Mouse (Mus musculus): ENCODE measurements around the gene Wdr38. TPM values are rescaled to one million over a fixed set of nuclear protein-coding genes. Genes with fewer than 3 reads are reported as not detected.

The Wdr38 gene
- polyA plus RNA-seq, 1 experiment from 2014 or later, result 1.3 TPM

- WGBS (ENCODE audit: insufficient replicate concordance), result 61% methylated on average over 8 of the region's 8 CpGs
- Histone ChIP-seq H3K9me3 (replicated peaks; ENCODE audit: control insufficient read depth, low read length) (no peaks in the 10 kb centered on the region), H3K27me3 (ENCODE audit: control insufficient read depth, insufficient read depth, low read length) (no peaks in the 10 kb centered on the region), H3K27ac (ENCODE audit: low read depth, low read length) (no peak overlapping the region), H3K4me2 (peak overlapping the region; percentile 97), H3K36me3 (ENCODE audit: control insufficient read depth, insufficient read depth, low read length) (peaks cover 24% of the 10 kb centered on the region), H3K4me1 (ENCODE audit: control insufficient read depth, insufficient read depth, low read length) (peaks cover 29% of the 10 kb centered on the region), H3K9ac (ENCODE audit: low read depth, low read length) (peak overlapping the region; percentile 93; the same call in 1 of the 2 replicates), H3K4me3 (ENCODE audit: low read depth, low read length) (peak overlapping the region; percentile 84)
- no peak for ATAC-seq (replicated peaks; ENCODE audit: insufficient number of reproducible peaks, low FRiP score, low TSS enrichment)
Observed at GRCm38 (mm10) chr2:39003106-39003505, 5.8 kb downstream of the Wdr38 start.

DNA sequence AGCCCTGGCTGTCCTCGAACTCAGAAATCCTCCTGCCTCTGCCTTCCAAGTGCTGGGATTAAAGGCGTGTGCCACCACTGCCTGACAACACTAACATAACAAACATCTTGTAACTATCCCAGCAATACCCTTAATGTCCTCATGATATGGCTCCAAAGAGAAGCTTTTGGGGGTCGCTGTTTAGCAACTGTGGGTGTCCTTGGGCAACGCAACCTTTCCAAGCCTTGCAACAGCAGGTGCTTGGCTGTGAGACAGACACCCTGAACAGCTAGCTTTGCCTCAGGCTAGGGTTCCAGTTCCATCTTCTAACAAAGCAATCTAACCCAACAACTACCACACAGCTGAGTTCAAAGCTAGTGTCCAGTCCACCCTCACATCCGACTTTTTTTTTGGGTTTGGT is 6.2 kb downstream of the Wdr38 start:
- Histone ChIP-seq H3K9ac (ENCODE audit: low read depth, low read length) (peak overlapping the region; percentile 93), H3K27ac (ENCODE audit: low read depth, low read length) (no peak overlapping the region), H3K4me2 (peak overlapping the region; percentile 97), H3K9me3 (replicated peaks; ENCODE audit: control insufficient read depth, low read length) (no peaks in the 10 kb centered on the region), H3K4me1 (ENCODE audit: control insufficient read depth, insufficient read depth, low read length) (peaks cover 26% of the 10 kb centered on the region), H3K4me3 (ENCODE audit: low read depth, low read length) (peak overlapping the region; percentile 84), H3K36me3 (ENCODE audit: control insufficient read depth, insufficient read depth, low read length) (peaks cover 24% of the 10 kb centered on the region), H3K27me3 (ENCODE audit: control insufficient read depth, insufficient read depth, low read length) (no peaks in the 10 kb centered on the region)
- ATAC-seq (replicated peaks; ENCODE audit: insufficient number of reproducible peaks, low FRiP score, low TSS enrichment), result no peak
- 65% methylated on average over 5 of the region's 5 CpGs for WGBS (ENCODE audit: insufficient replicate concordance)

DNA sequence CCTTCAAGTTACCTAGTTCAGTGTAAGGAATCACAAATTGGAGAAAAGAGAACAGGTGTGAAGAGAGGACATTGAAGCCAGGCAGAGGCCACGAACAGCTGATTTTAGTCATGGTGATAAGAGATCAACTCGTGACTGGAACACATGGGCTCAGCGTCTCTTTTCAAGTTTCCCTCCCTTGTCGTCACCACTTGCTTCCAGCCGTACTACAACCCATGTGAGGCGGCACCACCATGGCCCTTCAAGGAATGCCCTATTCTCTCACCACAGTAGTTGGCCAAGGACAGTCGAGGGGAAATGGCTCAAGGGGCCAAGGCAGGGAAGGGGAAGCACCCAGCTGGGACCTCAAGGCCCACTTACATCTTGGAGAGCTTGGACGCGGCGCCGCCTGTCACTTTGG is 7.1 kb downstream of the Wdr38 start:
- H3K4me1 ChIP-seq (ENCODE audit: control insufficient read depth, insufficient read depth, low read length), result peaks cover 31% of the 10 kb centered on the region
- H3K4me3 ChIP-seq (ENCODE audit: low read depth, low read length), result peak overlapping the region; percentile 84
- H3K9ac ChIP-seq (ENCODE audit: low read depth, low read length), result peak overlapping the region; percentile 93
- peak overlapping the region; percentile 89 for H3K27ac ChIP-seq (ENCODE audit: low read depth, low read length)
- no peaks in the 10 kb centered on the region for H3K9me3 ChIP-seq (replicated peaks; ENCODE audit: control insufficient read depth, low read length)
- WGBS (ENCODE audit: insufficient replicate concordance), result under 1% methylated on average over 11 of the region's 11 CpGs
- no peaks in the 10 kb centered on the region for H3K27me3 ChIP-seq (ENCODE audit: control insufficient read depth, insufficient read depth, low read length)
- peak overlapping the region; percentile 97 for H3K4me2 ChIP-seq
- H3K36me3 ChIP-seq (ENCODE audit: control insufficient read depth, insufficient read depth, low read length), result peaks cover 24% of the 10 kb centered on the region
- ATAC-seq (replicated peaks; ENCODE audit: insufficient number of reproducible peaks, low FRiP score, low TSS enrichment), result no peak

- H3K27me3 ChIP-seq (ENCODE audit: control insufficient read depth, insufficient read depth, low read length), result no peaks in the 10 kb centered on the region
- H3K9me3 ChIP-seq (replicated peaks; ENCODE audit: control insufficient read depth, low read length), result no peaks in the 10 kb centered on the region
- peak; percentile 80 for ATAC-seq (replicated peaks; ENCODE audit: insufficient number of reproducible peaks, low FRiP score, low TSS enrichment)
- H3K4me1 ChIP-seq (ENCODE audit: control insufficient read depth, insufficient read depth, low read length), result peaks cover 34% of the 10 kb centered on the region
- H3K4me3 ChIP-seq (ENCODE audit: low read depth, low read length), result peak within 1 kb of the TSS; percentile 84
- WGBS (ENCODE audit: insufficient replicate concordance), result under 1% methylated on average over 58 of the region's 58 CpGs
- H3K36me3 ChIP-seq (ENCODE audit: control insufficient read depth, insufficient read depth, low read length), result peaks cover 24% of the 10 kb centered on the region
- H3K27ac ChIP-seq (ENCODE audit: low read depth, low read length), result peak within 1 kb of the TSS; percentile 89
- H3K9ac ChIP-seq (ENCODE audit: low read depth, low read length), result peak within 1 kb of the TSS; percentile 93
- peak within 1 kb of the TSS; percentile 97 for H3K4me2 ChIP-seq
Observed at GRCm38 (mm10) chr2:39004880-39005435, 7.7 kb downstream of the Wdr38 start, which contains the start of gene Arpc5l. Arpc5l (plus strand) TSS chr2:39005348.

GRCm38 (mm10) chr2:39005574-39006079 is 8.4 kb downstream of the Wdr38 start, which contains the start of gene Rpl35:
Rpl35 (minus strand) TSS chr2:39005624.
- no peaks in the 10 kb centered on the region for H3K9me3 ChIP-seq (replicated peaks; ENCODE audit: control insufficient read depth, low read length)
- H3K27me3 ChIP-seq (ENCODE audit: control insufficient read depth, insufficient read depth, low read length), result no peaks in the 10 kb centered on the region
- H3K36me3 ChIP-seq (ENCODE audit: control insufficient read depth, insufficient read depth, low read length), result peaks cover 22% of the 10 kb centered on the region
- H3K9ac ChIP-seq (ENCODE audit: low read depth, low read length), result peak within 1 kb of the TSS; percentile 93
- peaks cover 34% of the 10 kb centered on the region for H3K4me1 ChIP-seq (ENCODE audit: control insufficient read depth, insufficient read depth, low read length)
- peak within 1 kb of the TSS; percentile 97 for H3K4me2 ChIP-seq
- H3K4me3 ChIP-seq (ENCODE audit: low read depth, low read length), result peak within 1 kb of the TSS; percentile 84
- no peak for ATAC-seq (replicated peaks; ENCODE audit: insufficient number of reproducible peaks, low FRiP score, low TSS enrichment)
- WGBS (ENCODE audit: insufficient replicate concordance), result 12% methylated on average over 15 of the region's 15 CpGs
- peak within 1 kb of the TSS; percentile 89 for H3K27ac ChIP-seq (ENCODE audit: low read depth, low read length)

GRCm38 (mm10) chr2:39006149-39006730 is 9.0 kb downstream of the Wdr38 start:
- Histone ChIP-seq H3K4me2 (peak overlapping the region; percentile 97), H3K9me3 (replicated peaks; ENCODE audit: control insufficient read depth, low read length) (no peaks in the 10 kb centered on the region), H3K27me3 (ENCODE audit: control insufficient read depth, insufficient read depth, low read length) (no peaks in the 10 kb centered on the region), H3K4me1 (ENCODE audit: control insufficient read depth, insufficient read depth, low read length) (peaks cover 34% of the 10 kb centered on the region), H3K9ac (ENCODE audit: low read depth, low read length) (no peak overlapping the region), H3K36me3 (ENCODE audit: control insufficient read depth, insufficient read depth, low read length) (peaks cover 16% of the 10 kb centered on the region), H3K27ac (ENCODE audit: low read depth, low read length) (no peak overlapping the region), H3K4me3 (ENCODE audit: low read depth, low read length) (peak overlapping the region; percentile 84)
- 84% methylated on average over 14 of the region's 14 CpGs for WGBS (ENCODE audit: insufficient replicate concordance)
- no peak for ATAC-seq (replicated peaks; ENCODE audit: insufficient number of reproducible peaks, low FRiP score, low TSS enrichment)

DNA sequence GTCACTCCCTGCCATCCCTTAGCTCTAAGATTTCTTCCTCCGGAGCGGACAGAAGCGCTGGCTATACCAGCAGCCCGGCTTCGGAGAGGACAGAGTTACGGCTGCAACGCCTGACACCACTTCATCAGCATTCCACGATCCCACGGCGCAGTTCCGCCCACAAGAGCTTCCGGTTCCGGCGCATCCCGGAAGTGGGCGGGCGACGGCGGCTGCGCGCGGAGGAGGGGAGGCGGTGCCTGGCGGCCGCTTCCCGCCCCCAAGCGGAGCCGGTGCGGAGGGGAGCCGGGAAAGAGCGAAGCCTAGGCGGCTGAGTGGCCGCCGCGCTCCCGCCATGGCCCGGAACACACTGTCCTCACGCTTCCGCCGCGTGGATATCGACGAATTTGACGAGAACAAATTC is 10.6 kb downstream of the Wdr38 start:
- H3K9me3 ChIP-seq (replicated peaks; ENCODE audit: control insufficient read depth, low read length), result no peaks in the 10 kb centered on the region
- H3K4me3 ChIP-seq (ENCODE audit: low read depth, low read length), result peak overlapping the region; percentile 79
- H3K4me1 ChIP-seq (ENCODE audit: control insufficient read depth, insufficient read depth, low read length), result peaks cover 32% of the 10 kb centered on the region
- no peaks in the 10 kb centered on the region for H3K27me3 ChIP-seq (ENCODE audit: control insufficient read depth, insufficient read depth, low read length)
- H3K36me3 ChIP-seq (ENCODE audit: control insufficient read depth, insufficient read depth, low read length), result peaks cover 7% of the 10 kb centered on the region
- ATAC-seq (replicated peaks; ENCODE audit: insufficient number of reproducible peaks, low FRiP score, low TSS enrichment), result peak; percentile 85
- H3K27ac ChIP-seq (ENCODE audit: low read depth, low read length), result peak overlapping the region; percentile 90
- peak overlapping the region; percentile 85 for H3K4me2 ChIP-seq
- H3K9ac ChIP-seq (ENCODE audit: low read depth, low read length), result peak overlapping the region; percentile 91
- WGBS (ENCODE audit: insufficient replicate concordance), result under 1% methylated on average over 42 of the region's 44 CpGs

DNA sequence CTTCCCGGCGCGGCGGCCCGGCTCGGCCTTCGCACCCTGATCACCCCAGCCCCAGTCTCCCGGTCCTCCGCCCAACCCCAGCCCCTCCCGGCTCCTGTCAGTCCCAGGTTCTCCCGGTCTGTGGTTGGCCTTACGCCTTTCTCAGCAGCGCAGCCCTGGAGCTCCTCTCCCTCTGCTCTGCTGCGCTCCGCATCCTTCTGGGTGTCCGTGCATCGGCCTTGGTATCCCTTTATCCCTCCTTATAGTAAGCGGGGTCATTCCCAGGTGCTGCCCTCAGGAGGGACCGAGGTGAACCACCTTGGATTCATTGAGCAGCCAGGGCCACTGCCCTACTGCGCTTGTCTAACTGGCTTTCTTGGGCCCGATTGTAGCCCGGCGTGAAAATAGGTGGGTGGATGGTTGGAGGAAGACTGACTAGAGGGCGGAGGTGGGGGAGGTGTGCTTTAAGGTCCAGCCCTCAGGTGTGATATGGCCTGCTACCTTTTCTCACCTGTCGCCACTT is 11.1 kb downstream of the Wdr38 start:
- peak overlapping the region; percentile 90 for H3K27ac ChIP-seq (ENCODE audit: low read depth, low read length)
- no peaks in the 10 kb centered on the region for H3K27me3 ChIP-seq (ENCODE audit: control insufficient read depth, insufficient read depth, low read length)
- ATAC-seq (replicated peaks; ENCODE audit: insufficient number of reproducible peaks, low FRiP score, low TSS enrichment), result peak; percentile 13
- no peaks in the 10 kb centered on the region for H3K9me3 ChIP-seq (replicated peaks; ENCODE audit: control insufficient read depth, low read length)
- peaks cover 4% of the 10 kb centered on the region for H3K36me3 ChIP-seq (ENCODE audit: control insufficient read depth, insufficient read depth, low read length)
- peak overlapping the region; percentile 85 for H3K4me2 ChIP-seq
- peak overlapping the region; percentile 91 for H3K9ac ChIP-seq (ENCODE audit: low read depth, low read length)
- H3K4me3 ChIP-seq (ENCODE audit: low read depth, low read length), result peak overlapping the region; percentile 79
- under 1% methylated on average over 25 of the region's 25 CpGs for WGBS (ENCODE audit: insufficient replicate concordance)
- H3K4me1 ChIP-seq (ENCODE audit: control insufficient read depth, insufficient read depth, low read length), result peaks cover 28% of the 10 kb centered on the region

Measured in heart, embryonic 11.5 days (tissue).